Mouse (Mus musculus): ENCODE measurements around the gene Kcnd3.
A peak's percentile ranks its signal among the peaks of the same experiment; 100 is the strongest.

GRCm38 (mm10) chr3:105674595-105675218, 222.6 kb downstream of the Kcnd3 start:
- no peak for TF ChIP-seq POLR2A (IDR thresholded peaks at IDR 0.05; ENCODE audit: extremely low read depth, insufficient read depth, low read length)
- TF ChIP-seq CTCF (IDR thresholded peaks at IDR 0.05; ENCODE audit: extremely low read depth, insufficient read depth, low read length): peak; percentile 65
